Mouse (Mus musculus) myocyte (in vitro differentiated cells): Measurements from ENCODE around the gene Rab30. TPM values are rescaled to one million over a fixed set of nuclear protein-coding genes. Genes with fewer than 3 reads are reported as not detected.

Experiments
- H3K27me3 ChIP-seq: one replicate; pipeline ENCODE4 v1.6.1; 2011; ENCODE audit not compliant: control insufficient read depth, insufficient read depth, insufficient read length
- H3K36me3 ChIP-seq: one replicate; pipeline ENCODE4 v1.6.1; 2011; ENCODE audit not compliant: control insufficient read depth, insufficient read depth
- H3K4me2 ChIP-seq: one replicate; pipeline ENCODE4 v1.6.1; 2011; ENCODE audit warnings: low read depth, control low read depth
- H3K4me3 ChIP-seq: one replicate; pipeline ENCODE4 v1.5.1; 2011; ENCODE audit warnings: mild to moderate bottlenecking, control low read depth, moderate library complexity
- H3K79me2 ChIP-seq: one replicate; pipeline ENCODE4 v1.6.1; 2011; ENCODE audit not compliant: control insufficient read depth, insufficient read depth
- H3ac ChIP-seq: one replicate; pipeline ENCODE4 v1.6.1; 2011; ENCODE audit not compliant: control insufficient read depth, insufficient read length
- CEBPB ChIP-seq: IDR thresholded peaks from 2 replicates; pipeline ENCODE4 v1.6.1; 2011; ENCODE audit warnings: mild to moderate bottlenecking, moderate library complexity; ENCODE audit not compliant: poor library complexity, insufficient read depth, severe bottlenecking
- E2F4 ChIP-seq: IDR thresholded peaks from one replicate; pipeline ENCODE4 v1.6.1; 2011; ENCODE audit warnings: mild to moderate bottlenecking, control low read depth, moderate library complexity; ENCODE audit not compliant: insufficient read depth
- MAX ChIP-seq: IDR thresholded peaks from one replicate; pipeline ENCODE4 v1.6.1; 2011; ENCODE audit warnings: low read depth, mild to moderate bottlenecking, control low read depth
- MYOD1 ChIP-seq, 3 experiments: IDR thresholded peaks; one replicate each; pipeline ENCODE4 v1.6.1; 2011; ENCODE audit warnings: control low read depth in 2 of 3, low read depth in 2 of 3, mild to moderate bottlenecking in 2 of 3, moderate library complexity in 1 of 3; ENCODE audit not compliant: insufficient read length in 2 of 3, control insufficient read depth in 1 of 3
- MYOG ChIP-seq, 3 experiments: IDR thresholded peaks; one replicate each; pipeline ENCODE4 v1.6.1; 2011; ENCODE audit warnings: control low read depth in 2 of 3, low read depth in 2 of 3, mild to moderate bottlenecking in 2 of 3; ENCODE audit not compliant: insufficient read length in 2 of 3, control insufficient read depth in 1 of 3, insufficient read depth in 1 of 3
- POLR2A ChIP-seq: IDR thresholded peaks from one replicate; pipeline ENCODE4 v1.6.1; 2011; ENCODE audit warnings: low read depth, mild to moderate bottlenecking, control low read depth, moderate library complexity; ENCODE audit not compliant: insufficient read length
- POLR2AphosphoS2 ChIP-seq: IDR thresholded peaks from one replicate; pipeline ENCODE4 v1.6.1; 2011; ENCODE audit warnings: low read depth, control low read depth; ENCODE audit not compliant: insufficient read length
- REST ChIP-seq: IDR thresholded peaks from one replicate; pipeline ENCODE4 v1.6.1; 2011; ENCODE audit warnings: mild to moderate bottlenecking, control low read depth, moderate library complexity; ENCODE audit not compliant: insufficient read depth, insufficient read length
- SRF ChIP-seq: IDR thresholded peaks from one replicate; pipeline ENCODE4 v1.6.1; 2011; ENCODE audit warnings: low read depth; ENCODE audit not compliant: control insufficient read depth, insufficient read length
- TCF12 ChIP-seq: IDR thresholded peaks from one replicate; pipeline ENCODE4 v1.6.1; 2011; ENCODE audit warnings: mild to moderate bottlenecking, control low read depth; ENCODE audit not compliant: poor library complexity, insufficient read depth, severe bottlenecking
- TCF3 ChIP-seq: IDR thresholded peaks from one replicate; pipeline ENCODE4 v1.6.1; 2011; ENCODE audit warnings: low read depth, control low read depth; ENCODE audit not compliant: insufficient read length
- USF1 ChIP-seq: IDR thresholded peaks from one replicate; pipeline ENCODE4 v1.6.1; 2011; ENCODE audit warnings: low read depth, mild to moderate bottlenecking, control low read depth, moderate library complexity
- polyA plus RNA-seq: library from polyadenylated mRNA; unstranded; fragments of >200 nt; fragmentation: generic; extraction: Trizol; gene quantifications from one replicate; pipeline ENCODE4 v1.2.1, GENCODE M21; 2012; ENCODE audit warnings: missing spikeins

The Rab30 gene
- 2.7 TPM for polyA plus RNA-seq

GRCm38 (mm10) chr7:92741152-92741860, at the start of gene Rab30:
Gene Rab30, plus strand, starts transcription at chr7:92741603.
- peaks cover 5% of the 10 kb centered on the region for H3K36me3 ChIP-seq
- peaks cover 30% of the 10 kb centered on the region for H3K79me2 ChIP-seq
- TF ChIP-seq TCF12 (no peak), CEBPB (0 out of 2 replicates have a peak, but pooled peaks have one; percentile 5), MYOD1 (IDR thresholded peaks at IDR 0.05; ENCODE audit: control insufficient read depth in 1 of 3, insufficient read length in 2 of 3, low read depth in 2 of 3) (peak in 1 of 3 experiments; percentile 15), POLR2A (peak; percentile 70), MYOG (IDR thresholded peaks at IDR 0.05; ENCODE audit: control insufficient read depth in 1 of 3, insufficient read depth in 1 of 3, insufficient read length in 2 of 3, low read depth in 2 of 3) (peak in 1 of 3 experiments; percentile 39), MAX (no peak), E2F4 (no peak), SRF (peak; percentile 42), TCF3 (no peak), POLR2AphosphoS2 (peak; percentile 87)
- peak within 1 kb of the TSS; percentile 98 for H3K4me2 ChIP-seq
- no peaks in the 10 kb centered on the region for H3K27me3 ChIP-seq
- peak within 1 kb of the TSS; percentile 87 for H3ac ChIP-seq
- peak within 1 kb of the TSS; percentile 92 for H3K4me3 ChIP-seq

- TF ChIP-seq TCF3 (no peak), MAX (no peak), POLR2AphosphoS2 (no peak), TCF12 (no peak), CEBPB (no peak), POLR2A (no peak), REST (no peak), E2F4 (no peak), USF1 (no peak), MYOG (IDR thresholded peaks at IDR 0.05; ENCODE audit: control insufficient read depth in 1 of 3, insufficient read depth in 1 of 3, insufficient read length in 2 of 3, low read depth in 2 of 3) (no peak), SRF (no peak)
- no peak overlapping the region for H3ac ChIP-seq
- no peak overlapping the region for H3K4me3 ChIP-seq
- no peaks in the 10 kb centered on the region for H3K27me3 ChIP-seq
- no peak overlapping the region for H3K4me2 ChIP-seq
- H3K79me2 ChIP-seq = no peaks in the 10 kb centered on the region
- no peaks in the 10 kb centered on the region for H3K36me3 ChIP-seq
Measured at GRCm38 (mm10) chr7:92696395-92696794, 45.0 kb upstream of the Rab30 start.

GRCm38 (mm10) chr7:92698770-92699169, 42.6 kb upstream of the Rab30 start:
- no peak overlapping the region for H3K4me3 ChIP-seq
- no peak for TF ChIP-seq POLR2A
- TF ChIP-seq POLR2AphosphoS2 = no peak
- TF ChIP-seq MYOG (IDR thresholded peaks at IDR 0.05; ENCODE audit: control insufficient read depth in 1 of 3, insufficient read depth in 1 of 3, insufficient read length in 2 of 3, low read depth in 2 of 3) = no peak
- no peak for TF ChIP-seq TCF12
- H3K36me3 ChIP-seq = no peaks in the 10 kb centered on the region
- H3K79me2 ChIP-seq = no peaks in the 10 kb centered on the region
- no peaks in the 10 kb centered on the region for H3K27me3 ChIP-seq
- H3K4me2 ChIP-seq = no peak overlapping the region
- H3ac ChIP-seq = no peak overlapping the region

GRCm38 (mm10) chr7:92703661-92704060, 37.7 kb upstream of the Rab30 start:
- H3K27me3 ChIP-seq = no peaks in the 10 kb centered on the region
- no peak overlapping the region for H3K4me2 ChIP-seq
- no peaks in the 10 kb centered on the region for H3K36me3 ChIP-seq
- H3ac ChIP-seq = no peak overlapping the region
- no peak overlapping the region for H3K4me3 ChIP-seq
- no peaks in the 10 kb centered on the region for H3K79me2 ChIP-seq
- TF ChIP-seq POLR2A = no peak

GRCm38 (mm10) chr7:92705534-92705933, 35.9 kb upstream of the Rab30 start:
- Histone ChIP-seq H3K79me2 (no peaks in the 10 kb centered on the region), H3K4me3 (no peak overlapping the region), H3ac (no peak overlapping the region), H3K36me3 (no peaks in the 10 kb centered on the region), H3K27me3 (no peaks in the 10 kb centered on the region), H3K4me2 (no peak overlapping the region)
- no peak for TF ChIP-seq USF1
- no peak for TF ChIP-seq POLR2AphosphoS2
- no peak for TF ChIP-seq TCF3
- no peak for TF ChIP-seq MYOD1 (IDR thresholded peaks at IDR 0.05; ENCODE audit: control insufficient read depth in 1 of 3, insufficient read length in 2 of 3, low read depth in 2 of 3)
- TF ChIP-seq REST = no peak
- no peak for TF ChIP-seq CEBPB
- no peak for TF ChIP-seq TCF12
- no peak for TF ChIP-seq SRF
- no peak for TF ChIP-seq MAX
- TF ChIP-seq E2F4 = no peak
- TF ChIP-seq POLR2A = no peak
- no peak for TF ChIP-seq MYOG (IDR thresholded peaks at IDR 0.05; ENCODE audit: control insufficient read depth in 1 of 3, insufficient read depth in 1 of 3, insufficient read length in 2 of 3, low read depth in 2 of 3)
